Mouse (Mus musculus) kidney, postnatal 14 days (tissue): Measurements from ENCODE around the gene Ei24.

Experiments
- DNase-seq: peaks from one replicate; pipeline ENCODE4 v3.0.0; 2022; ENCODE audit warnings: mixed read lengths

Ei24 gene

GRCm38 (mm10) chr9:36783921-36784320 is 13.3 kb downstream of the Ei24 start:
- no peak for DNase-seq

- no peak for DNase-seq
Observed at GRCm38 (mm10) chr9:36769048-36769413, 28.2 kb downstream of the Ei24 start.

- no peak for DNase-seq
Observed at GRCm38 (mm10) chr9:36768156-36769047, 28.8 kb downstream of the Ei24 start.

- DNase-seq = peak; percentile 99
Observed at GRCm38 (mm10) chr9:36767203-36768143, 29.7 kb downstream of the Ei24 start, which contains the start of gene Stt3a. Gene Stt3a (minus strand): TSS chr9:36767679.

- DNase-seq = no peak
Observed at GRCm38 (mm10) chr9:36764378-36764777, 32.8 kb downstream of the Ei24 start.
